Mouse (Mus musculus) bone marrow macrophage, adult 2 months (primary cell): ENCODE measurements around the gene Uhrf1bp1.

Experiments
- CTCF ChIP-seq: IDR thresholded peaks from 2 replicates; pipeline ENCODE4 v1.5.1; 2012; ENCODE audit warnings: low read depth, mild to moderate bottlenecking, low read length, moderate library complexity
- POLR2A ChIP-seq: IDR thresholded peaks from 2 replicates; pipeline ENCODE4 v1.6.1; 2012; ENCODE audit warnings: mild to moderate bottlenecking, low read depth, low read length, borderline replicate concordance

GRCm38 (mm10) chr17:27856265-27856797, at the start of gene Uhrf1bp1:
- no peak for TF ChIP-seq CTCF
- no peak for TF ChIP-seq POLR2A
